Mouse (Mus musculus): ENCODE data around the gene Krt23. TPM values are rescaled to one million over a fixed set of nuclear protein-coding genes. Genes with fewer than 3 reads are reported as not detected.
A peak's percentile ranks its signal among the peaks of the same experiment; 100 is the strongest.

The Krt23 gene
- polyA plus RNA-seq, 1 experiment from 2014 or later = 11.9 TPM

DNA sequence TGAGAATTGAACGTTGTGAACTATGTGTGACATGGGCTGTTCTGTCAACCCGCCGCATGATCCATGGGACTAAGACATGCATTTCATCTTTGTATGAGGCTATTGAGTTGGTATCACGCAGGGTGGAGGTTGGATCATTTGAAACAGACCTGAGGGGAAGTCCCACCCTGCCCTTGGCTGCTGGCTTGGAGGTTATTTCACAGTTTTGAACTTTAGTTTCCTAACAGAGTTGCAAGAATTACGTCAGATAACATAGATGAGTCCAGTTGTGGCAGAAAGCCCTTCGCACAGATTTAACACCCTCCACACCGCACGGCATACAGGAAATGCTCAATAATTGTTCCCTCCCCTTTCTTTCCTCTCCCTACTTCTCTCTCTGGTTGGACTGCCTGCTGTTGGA is 1.9 kb downstream of the Krt23 start:
- H3K36me3 ChIP-seq (ENCODE audit: control insufficient read depth, insufficient read depth, low read length) = no peaks in the 10 kb centered on the region
- H3K4me2 ChIP-seq (ENCODE audit: low read depth, low read length) = no peak overlapping the region
- H3K4me1 ChIP-seq (ENCODE audit: control insufficient read depth, insufficient read depth, low read length) = no peaks in the 10 kb centered on the region
- no peak overlapping the region for H3K4me3 ChIP-seq (ENCODE audit: low read depth, low read length)
- 69% methylated on average over 8 of the region's 8 CpGs for WGBS
- no peaks in the 10 kb centered on the region for H3K9me3 ChIP-seq (ENCODE audit: control insufficient read depth, low read length)
- H3K9ac ChIP-seq (ENCODE audit: low read depth, low read length) = no peak overlapping the region
- H3K27me3 ChIP-seq (replicated peaks; ENCODE audit: control insufficient read depth, insufficient read depth, low read length) = no peaks in the 10 kb centered on the region
- ATAC-seq (ENCODE audit: low read depth) (no peak), DNase-seq (ENCODE audit: low spot score) (no peak)
- H3K27ac ChIP-seq (replicated peaks; ENCODE audit: low read depth, low read length) = no peak overlapping the region

DNA sequence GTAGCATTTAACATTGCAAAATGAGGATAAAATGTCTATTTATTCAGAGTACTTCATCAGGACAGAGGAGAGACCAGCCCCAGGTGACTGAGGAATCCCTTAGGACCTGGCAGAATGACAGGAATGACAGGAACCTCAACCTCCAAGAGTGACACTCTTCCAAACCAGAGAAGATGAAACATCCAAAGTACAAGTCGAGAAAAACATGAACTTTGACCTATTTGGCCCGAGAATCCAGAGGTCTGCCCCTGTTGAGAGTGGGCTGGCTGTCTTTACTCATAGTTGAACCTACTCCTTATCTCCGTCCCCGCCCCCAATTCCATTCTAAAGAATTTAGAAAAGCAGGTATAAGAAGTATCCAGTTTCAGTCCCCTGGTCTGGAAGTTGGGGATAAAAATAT is 2.3 kb downstream of the Krt23 start:
- no peaks in the 10 kb centered on the region for H3K4me1 ChIP-seq (ENCODE audit: control insufficient read depth, insufficient read depth, low read length)
- no peak overlapping the region for H3K9ac ChIP-seq (ENCODE audit: low read depth, low read length)
- no peak overlapping the region for H3K4me3 ChIP-seq (ENCODE audit: low read depth, low read length)
- 38% methylated on average over 4 of the region's 4 CpGs for WGBS
- no peaks in the 10 kb centered on the region for H3K27me3 ChIP-seq (replicated peaks; ENCODE audit: control insufficient read depth, insufficient read depth, low read length)
- DNase-seq (ENCODE audit: low spot score) = no peak
- H3K9me3 ChIP-seq (ENCODE audit: control insufficient read depth, low read length) = no peaks in the 10 kb centered on the region
- ATAC-seq (ENCODE audit: low read depth) = no peak
- no peak overlapping the region for H3K27ac ChIP-seq (replicated peaks; ENCODE audit: low read depth, low read length)
- H3K4me2 ChIP-seq (ENCODE audit: low read depth, low read length) = no peak overlapping the region
- H3K36me3 ChIP-seq (ENCODE audit: control insufficient read depth, insufficient read depth, low read length) = no peaks in the 10 kb centered on the region

GRCm38 (mm10) chr11:99489233-99489632 is 3.7 kb downstream of the Krt23 start:
- H3K27me3 ChIP-seq (replicated peaks; ENCODE audit: control insufficient read depth, insufficient read depth, low read length) = no peaks in the 10 kb centered on the region
- 42% methylated on average over 3 of the region's 3 CpGs for WGBS
- no peaks in the 10 kb centered on the region for H3K9me3 ChIP-seq (ENCODE audit: control insufficient read depth, low read length)
- ATAC-seq (ENCODE audit: low read depth) = no peak
- H3K36me3 ChIP-seq (ENCODE audit: control insufficient read depth, insufficient read depth, low read length) = no peaks in the 10 kb centered on the region
- H3K9ac ChIP-seq (ENCODE audit: low read depth, low read length) = no peak overlapping the region
- no peak overlapping the region for H3K27ac ChIP-seq (replicated peaks; ENCODE audit: low read depth, low read length)
- DNase-seq (ENCODE audit: low spot score) = peak; percentile 48
- H3K4me3 ChIP-seq (ENCODE audit: low read depth, low read length) = no peak overlapping the region
- H3K4me2 ChIP-seq (ENCODE audit: low read depth, low read length) = no peak overlapping the region
- no peaks in the 10 kb centered on the region for H3K4me1 ChIP-seq (ENCODE audit: control insufficient read depth, insufficient read depth, low read length)

GRCm38 (mm10) chr11:99474981-99475380 is 18.0 kb downstream of the Krt23 start:
- no peak overlapping the region for H3K4me3 ChIP-seq (ENCODE audit: low read depth, low read length)
- H3K36me3 ChIP-seq (ENCODE audit: control insufficient read depth, insufficient read depth, low read length) = no peaks in the 10 kb centered on the region
- WGBS = 74% methylated on average over 3 of the region's 3 CpGs
- H3K9ac ChIP-seq (ENCODE audit: low read depth, low read length) = no peak overlapping the region
- H3K27ac ChIP-seq (replicated peaks; ENCODE audit: low read depth, low read length) = no peak overlapping the region
- no peak overlapping the region for H3K4me2 ChIP-seq (ENCODE audit: low read depth, low read length)
- no peak for DNase-seq (ENCODE audit: low spot score)
- H3K27me3 ChIP-seq (replicated peaks; ENCODE audit: control insufficient read depth, insufficient read depth, low read length) = no peaks in the 10 kb centered on the region
- no peaks in the 10 kb centered on the region for H3K4me1 ChIP-seq (ENCODE audit: control insufficient read depth, insufficient read depth, low read length)
- ATAC-seq (ENCODE audit: low read depth) = no peak
- no peaks in the 10 kb centered on the region for H3K9me3 ChIP-seq (ENCODE audit: control insufficient read depth, low read length)

GRCm38 (mm10) chr11:99473433-99473832 is 19.5 kb downstream of the Krt23 start:
- ATAC-seq (ENCODE audit: low read depth) = no peak
- DNase-seq (ENCODE audit: low spot score) = no peak

GRCm38 (mm10) chr11:99472405-99472804 is 20.5 kb downstream of the Krt23 start:
- Histone ChIP-seq H3K9ac (ENCODE audit: low read depth, low read length) (no peak overlapping the region), H3K27me3 (replicated peaks; ENCODE audit: control insufficient read depth, insufficient read depth, low read length) (no peaks in the 10 kb centered on the region), H3K4me2 (ENCODE audit: low read depth, low read length) (no peak overlapping the region), H3K36me3 (ENCODE audit: control insufficient read depth, insufficient read depth, low read length) (no peaks in the 10 kb centered on the region), H3K4me1 (ENCODE audit: control insufficient read depth, insufficient read depth, low read length) (no peaks in the 10 kb centered on the region), H3K4me3 (ENCODE audit: low read depth, low read length) (no peak overlapping the region), H3K27ac (replicated peaks; ENCODE audit: low read depth, low read length) (no peak overlapping the region), H3K9me3 (ENCODE audit: control insufficient read depth, low read length) (no peaks in the 10 kb centered on the region)
- 67% methylated on average over 4 of the region's 4 CpGs for WGBS
- no peak for DNase-seq (ENCODE audit: low spot score)
- ATAC-seq (ENCODE audit: low read depth) = no peak

More at GRCm38 (mm10) chr11:99473433-99473832, 19.5 kb downstream of the Krt23 start:
- Histone ChIP-seq H3K4me2 (ENCODE audit: low read depth, low read length) (no peak overlapping the region), H3K9me3 (ENCODE audit: control insufficient read depth, low read length) (no peaks in the 10 kb centered on the region), H3K4me1 (ENCODE audit: control insufficient read depth, insufficient read depth, low read length) (no peaks in the 10 kb centered on the region), H3K9ac (ENCODE audit: low read depth, low read length) (no peak overlapping the region), H3K4me3 (ENCODE audit: low read depth, low read length) (no peak overlapping the region), H3K27me3 (replicated peaks; ENCODE audit: control insufficient read depth, insufficient read depth, low read length) (no peaks in the 10 kb centered on the region), H3K27ac (replicated peaks; ENCODE audit: low read depth, low read length) (no peak overlapping the region), H3K36me3 (ENCODE audit: control insufficient read depth, insufficient read depth, low read length) (no peaks in the 10 kb centered on the region)
- WGBS = 70% methylated on average over 6 of the region's 6 CpGs

DNA sequence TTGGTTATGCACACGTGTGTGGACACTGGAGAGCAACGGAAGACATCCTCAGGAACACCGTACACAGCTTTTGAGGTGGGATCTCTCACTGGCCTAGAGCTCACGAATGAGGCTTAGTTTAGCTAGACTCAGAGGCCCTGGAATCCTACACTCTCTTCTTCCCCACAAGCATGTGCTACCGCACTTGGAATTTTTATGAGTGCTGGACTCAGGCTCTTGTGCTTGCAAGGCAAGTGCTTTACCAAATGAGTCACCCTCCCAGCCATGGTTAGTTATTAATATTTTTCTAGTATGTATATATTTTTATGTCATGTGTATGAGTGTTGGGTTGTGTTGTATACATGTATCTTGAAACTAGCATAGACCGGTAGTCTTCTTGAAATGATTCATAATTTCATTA is 21.0 kb downstream of the Krt23 start:
- no peaks in the 10 kb centered on the region for H3K4me1 ChIP-seq (ENCODE audit: control insufficient read depth, insufficient read depth, low read length)
- no peak overlapping the region for H3K27ac ChIP-seq (replicated peaks; ENCODE audit: low read depth, low read length)
- no peak overlapping the region for H3K4me3 ChIP-seq (ENCODE audit: low read depth, low read length)
- no peaks in the 10 kb centered on the region for H3K9me3 ChIP-seq (ENCODE audit: control insufficient read depth, low read length)
- DNase-seq (ENCODE audit: low spot score) = no peak
- no peak for ATAC-seq (ENCODE audit: low read depth)
- H3K27me3 ChIP-seq (replicated peaks; ENCODE audit: control insufficient read depth, insufficient read depth, low read length) = no peaks in the 10 kb centered on the region
- 90% methylated on average over 6 of the region's 6 CpGs for WGBS
- no peak overlapping the region for H3K4me2 ChIP-seq (ENCODE audit: low read depth, low read length)
- no peaks in the 10 kb centered on the region for H3K36me3 ChIP-seq (ENCODE audit: control insufficient read depth, insufficient read depth, low read length)
- no peak overlapping the region for H3K9ac ChIP-seq (ENCODE audit: low read depth, low read length)

- no peaks in the 10 kb centered on the region for H3K36me3 ChIP-seq (ENCODE audit: control insufficient read depth, insufficient read depth, low read length)
- H3K9ac ChIP-seq (ENCODE audit: low read depth, low read length) = no peak overlapping the region
- H3K27ac ChIP-seq (replicated peaks; ENCODE audit: low read depth, low read length) = no peak overlapping the region
- ATAC-seq (ENCODE audit: low read depth) (no peak), DNase-seq (ENCODE audit: low spot score) (no peak)
- 70% methylated on average over 4 of the region's 4 CpGs for WGBS
- H3K4me2 ChIP-seq (ENCODE audit: low read depth, low read length) = no peak overlapping the region
- no peaks in the 10 kb centered on the region for H3K27me3 ChIP-seq (replicated peaks; ENCODE audit: control insufficient read depth, insufficient read depth, low read length)
- H3K4me3 ChIP-seq (ENCODE audit: low read depth, low read length) = no peak overlapping the region
- H3K4me1 ChIP-seq (ENCODE audit: control insufficient read depth, insufficient read depth, low read length) = no peaks in the 10 kb centered on the region
- H3K9me3 ChIP-seq (ENCODE audit: control insufficient read depth, low read length) = no peaks in the 10 kb centered on the region
These were observed 23.7 kb downstream of the Krt23 start for GRCm38 (mm10) chr11:99469228-99469627.

DNA sequence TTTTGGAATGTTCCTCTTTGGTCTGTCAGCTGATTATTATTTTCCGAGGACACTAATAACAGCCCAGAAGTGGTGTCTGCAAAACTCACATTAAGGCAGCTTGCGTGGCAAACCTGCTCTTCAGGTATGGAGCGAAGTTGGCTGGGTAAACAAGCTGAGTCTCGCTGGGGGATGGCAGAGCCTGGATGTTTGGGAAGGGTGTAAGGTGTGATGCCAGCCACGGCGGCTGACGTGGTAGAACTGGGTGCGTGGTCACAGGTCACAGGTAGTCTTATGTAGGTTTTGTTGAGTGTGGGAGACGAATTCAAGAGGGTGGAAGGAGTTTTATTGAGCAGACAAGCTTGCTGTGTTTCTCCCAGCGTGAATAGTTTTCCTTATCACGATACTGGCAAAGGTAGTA is 24.4 kb downstream of the Krt23 start:
- no peak overlapping the region for H3K27ac ChIP-seq (replicated peaks; ENCODE audit: low read depth, low read length)
- H3K9me3 ChIP-seq (ENCODE audit: control insufficient read depth, low read length) = no peaks in the 10 kb centered on the region
- no peaks in the 10 kb centered on the region for H3K27me3 ChIP-seq (replicated peaks; ENCODE audit: control insufficient read depth, insufficient read depth, low read length)
- peak; percentile 62 for DNase-seq (ENCODE audit: low spot score)
- no peaks in the 10 kb centered on the region for H3K36me3 ChIP-seq (ENCODE audit: control insufficient read depth, insufficient read depth, low read length)
- H3K4me3 ChIP-seq (ENCODE audit: low read depth, low read length) = no peak overlapping the region
- no peaks in the 10 kb centered on the region for H3K4me1 ChIP-seq (ENCODE audit: control insufficient read depth, insufficient read depth, low read length)
- no peak overlapping the region for H3K9ac ChIP-seq (ENCODE audit: low read depth, low read length)
- 72% methylated on average over 11 of the region's 11 CpGs for WGBS
- ATAC-seq (ENCODE audit: low read depth) = no peak; the same call in 1 of the 2 replicates
- no peak overlapping the region for H3K4me2 ChIP-seq (ENCODE audit: low read depth, low read length)

Data from embryonic facial prominence, embryonic 14.5 days (tissue).